Mouse (Mus musculus) midbrain, embryonic 16.5 days (tissue): ENCODE results near the gene Sugp2. TPM values are rescaled to one million over a fixed set of nuclear protein-coding genes. Genes with fewer than 3 reads are reported as not detected.
A peak's percentile ranks its signal among the peaks of the same experiment; 100 is the strongest.

Experiments
- ATAC-seq: fragments of 200-750 bp; cut with Nextera tagmentation; 2 replicates; pipeline ENCODE4 v1.8.0; 2017; ENCODE audit warnings: moderate TSS enrichment
- H3K27ac ChIP-seq: fragments of 300-500 bp; sonication (generic); 2 replicates; pipeline ENCODE4 v1.5.1; 2014; ENCODE audit warnings: mild to moderate bottlenecking, low read length, mixed read lengths
- H3K27me3 ChIP-seq: fragments of 300-500 bp; sonication (generic); 2 replicates; pipeline ENCODE4 v1.6.1; 2014; ENCODE audit warnings: low read depth, low read length, mixed read lengths; ENCODE audit not compliant: control insufficient read depth, insufficient read depth
- H3K36me3 ChIP-seq: fragments of 300-500 bp; sonication (generic); 2 replicates; pipeline ENCODE4 v1.6.1; 2014; ENCODE audit warnings: mild to moderate bottlenecking, low read length, moderate library complexity, mixed read lengths; ENCODE audit not compliant: control insufficient read depth, insufficient read depth
- H3K4me1 ChIP-seq: fragments of 300-500 bp; sonication (generic); 2 replicates; pipeline ENCODE4 v1.6.1; 2014; ENCODE audit warnings: mild to moderate bottlenecking, low read length, mixed read lengths; ENCODE audit not compliant: control insufficient read depth, insufficient read depth
- H3K4me2 ChIP-seq: fragments of 300-500 bp; sonication (generic); 2 replicates; pipeline ENCODE4 v1.6.1; 2014; ENCODE audit warnings: mild to moderate bottlenecking, low read length, mixed read lengths
- H3K4me3 ChIP-seq: fragments of 300-500 bp; sonication (generic); 2 replicates; pipeline ENCODE4 v1.5.1; 2014; ENCODE audit warnings: low read depth, mild to moderate bottlenecking, low read length, moderate library complexity, mixed read lengths
- H3K9ac ChIP-seq: fragments of 300-500 bp; sonication (generic); 2 replicates; pipeline ENCODE4 v1.6.1; 2014; ENCODE audit warnings: low read depth, low read length, mixed read lengths
- H3K9me3 ChIP-seq: fragments of 300-500 bp; sonication (generic); replicated peaks from 2 replicates; pipeline ENCODE4 v1.6.1; 2014; ENCODE audit warnings: mild to moderate bottlenecking, low read length, mixed read lengths; ENCODE audit not compliant: control insufficient read depth, poor library complexity, severe bottlenecking
- WGBS: fragments of 180-500 bp; shearing (Covaris S2); extraction: QIAGEN DNeasy Blood & Tissue Kit; methylation state at CpG from one replicate; pipeline ENCODE4 v1.1.7; 2014; 5-methylcytosine and 5-hydroxymethylcytosine counted together
- polyA plus RNA-seq: library from polyadenylated mRNA; unstranded; fragments of >200 nt; fragmentation: Nextera tagmentation; extraction: Ambion mirVana; gene quantifications from 2 replicates; pipeline ENCODE4 v1.2.1, GENCODE M21; 2015

Sugp2 gene
- polyA plus RNA-seq, 1 experiment from 2014 or later = 104 TPM

- ATAC-seq = no peak
- H3K9ac ChIP-seq = 0 out of 2 replicates have a peak within 1 kb of the TSS, but pooled peaks have one; percentile 46
- H3K4me3 ChIP-seq = no peak within 1 kb of the TSS
- H3K9me3 ChIP-seq = no peaks in the 10 kb centered on the region
- peaks cover 10% of the 10 kb centered on the region for H3K4me1 ChIP-seq
- H3K36me3 ChIP-seq = peaks cover 47% of the 10 kb centered on the region
- H3K4me2 ChIP-seq = no peak within 1 kb of the TSS; the same call in 1 of the 2 replicates
- H3K27me3 ChIP-seq = no peaks in the 10 kb centered on the region
- 26% methylated on average over 14 of the region's 14 CpGs for WGBS
- 0 out of 2 replicates have a peak within 1 kb of the TSS, but pooled peaks have one; percentile 28 for H3K27ac ChIP-seq
Observed at GRCm38 (mm10) chr8:70329124-70329834, 95.3 kb downstream of the Sugp2 start, which contains the start of gene Gdf1. TSS of gene Gdf1 (plus strand) at chr8:70329817.

Other genes starting within 250 kb of the Sugp2 start
- 15.8 and 19.1 TPM in 2 replicates for gene Gatad2a, start 237.8 kb upstream of the Sugp2 start, polyA plus RNA-seq
- gene Mau2, start 191.5 kb upstream of the Sugp2 start, polyA plus RNA-seq = 75.8 and 79.0 TPM in 2 replicates
- 58.4 and 61.9 TPM in 2 replicates for gene Sugp1, start 191.4 kb upstream of the Sugp2 start, polyA plus RNA-seq
- gene Tm6sf2, start 161.3 kb upstream of the Sugp2 start, polyA plus RNA-seq = 1.3 and 1.4 TPM in 2 replicates
- gene Hapln4, start 150.8 kb upstream of the Sugp2 start, polyA plus RNA-seq = 0.89 and 0.93 TPM in 2 replicates
- 169 and 189 TPM in 2 replicates for gene Ncan, start 113.4 kb upstream of the Sugp2 start, polyA plus RNA-seq
- gene Nr2c2ap, start 102.9 kb upstream of the Sugp2 start, polyA plus RNA-seq = 35.0 and 38.2 TPM in 2 replicates
- 10.7 and 11.8 TPM in 2 replicates for gene Rfxank, start 95.1 kb upstream of the Sugp2 start, polyA plus RNA-seq
- gene Borcs8, start 94.7 kb upstream of the Sugp2 start, polyA plus RNA-seq = 48.7 and 55.5 TPM in 2 replicates
- gene Mef2b, start 94.5 kb upstream of the Sugp2 start, polyA plus RNA-seq = 0.51 and 0.73 TPM in 2 replicates
- 51.0 and 54.5 TPM in 2 replicates for gene Tmem161a, start 61.9 kb upstream of the Sugp2 start, polyA plus RNA-seq
- 6.8 and 9.2 TPM in 2 replicates for gene Slc25a42, start 21.9 kb upstream of the Sugp2 start, polyA plus RNA-seq
- gene Armc6, start 240 bp downstream of the Sugp2 start, polyA plus RNA-seq = 116 and 133 TPM in 2 replicates
- gene Homer3, start 48.6 kb downstream of the Sugp2 start, polyA plus RNA-seq = 26.3 and 29.9 TPM in 2 replicates
- gene Ddx49, start 68.3 kb downstream of the Sugp2 start, polyA plus RNA-seq = 40.3 and 45.0 TPM in 2 replicates
- gene Cope, start 68.3 kb downstream of the Sugp2 start, polyA plus RNA-seq = 261 and 268 TPM in 2 replicates
- gene Cers1, start 81.5 kb downstream of the Sugp2 start, polyA plus RNA-seq = 40.3 and 42.1 TPM in 2 replicates
- 2.5 and 7.0 TPM in 2 replicates for gene Gdf1, start 95.6 kb downstream of the Sugp2 start, polyA plus RNA-seq
- gene Upf1, start 119.1 kb downstream of the Sugp2 start, polyA plus RNA-seq = 11.3 and 11.6 TPM in 2 replicates
- gene Comp, start 139.3 kb downstream of the Sugp2 start, polyA plus RNA-seq = 0.36 and 0.47 TPM in 2 replicates
- 53.4 and 56.3 TPM in 2 replicates for gene Crtc1, start 205.4 kb downstream of the Sugp2 start, polyA plus RNA-seq
- gene Klhl26, start 242.7 kb downstream of the Sugp2 start, polyA plus RNA-seq = 31.0 and 32.4 TPM in 2 replicates